Mouse (Mus musculus) cerebral cortex, adult 2 months (tissue): ENCODE data around the gene Fam107a.

Source experiments
- WGBS: fragments of 180-500 bp; shearing (Covaris S2); methylation state at CpG from one replicate; pipeline ENCODE4 v1.1.7; 2018; 5-methylcytosine and 5-hydroxymethylcytosine counted together

Gene Fam107a

DNA sequence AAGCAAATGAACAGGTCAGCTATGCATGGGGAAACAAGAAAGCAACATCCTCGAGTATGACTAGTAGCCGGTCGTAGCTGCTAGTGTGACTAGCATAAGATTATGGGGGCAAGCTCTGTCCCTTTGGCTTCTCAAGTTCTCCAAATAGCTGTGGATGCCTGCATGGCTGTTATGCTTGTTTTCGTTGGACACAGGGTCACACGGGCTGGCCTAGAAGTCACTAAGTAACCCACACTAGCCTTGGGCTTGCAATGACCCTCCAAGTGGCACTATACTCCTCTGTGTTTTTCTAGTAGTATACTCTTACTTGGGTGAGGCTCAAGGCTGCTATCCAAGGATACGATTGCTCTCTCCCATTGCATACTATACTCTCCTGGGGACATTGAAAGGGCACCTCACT lies 2.7 kb downstream of the Fam107a start:
- WGBS: 84% methylated on average over 6 of the region's 6 CpGs

DNA sequence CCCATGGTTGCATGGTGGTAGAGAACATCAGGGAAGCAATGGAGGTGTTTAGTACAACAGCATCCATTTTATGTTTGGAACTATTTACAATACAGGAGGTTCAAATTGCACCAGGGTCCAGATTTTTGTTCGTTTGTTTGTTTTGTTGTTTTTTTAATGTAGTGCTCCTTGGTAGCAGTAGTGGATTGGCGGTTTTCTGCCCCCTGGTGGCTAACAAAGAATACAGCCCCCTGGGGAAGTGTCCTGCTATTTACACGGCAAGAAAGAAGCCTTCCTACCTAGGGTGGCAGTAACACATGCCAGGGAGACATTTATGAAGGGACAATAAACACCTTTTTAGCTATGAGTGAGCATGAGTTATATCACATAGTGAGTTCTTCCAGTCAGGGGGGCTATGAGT lies 3.3 kb downstream of the Fam107a start:
- 36% methylated on average over 3 of the region's 3 CpGs for WGBS

DNA sequence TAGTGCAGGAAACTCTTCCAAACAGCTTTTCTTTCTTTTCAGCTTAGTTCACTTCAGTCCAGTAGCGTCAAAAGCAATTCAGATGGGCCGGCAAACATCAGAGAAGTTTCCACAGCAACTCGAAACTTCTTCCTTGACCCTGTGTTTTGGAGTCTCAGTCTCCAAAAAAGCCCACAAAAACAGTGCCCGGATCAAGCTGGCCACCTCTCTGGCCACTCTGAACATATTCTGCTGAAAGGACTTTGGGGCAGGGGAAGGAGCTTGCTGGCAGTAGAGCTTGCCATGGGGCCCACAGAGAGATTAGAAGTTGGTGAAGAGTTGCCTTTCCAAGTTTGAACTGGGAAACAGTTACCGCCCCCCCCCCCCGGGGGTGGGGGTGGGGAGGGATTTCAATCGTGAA lies 3.9 kb downstream of the Fam107a start:
- 43% methylated on average over 7 of the region's 7 CpGs for WGBS

DNA sequence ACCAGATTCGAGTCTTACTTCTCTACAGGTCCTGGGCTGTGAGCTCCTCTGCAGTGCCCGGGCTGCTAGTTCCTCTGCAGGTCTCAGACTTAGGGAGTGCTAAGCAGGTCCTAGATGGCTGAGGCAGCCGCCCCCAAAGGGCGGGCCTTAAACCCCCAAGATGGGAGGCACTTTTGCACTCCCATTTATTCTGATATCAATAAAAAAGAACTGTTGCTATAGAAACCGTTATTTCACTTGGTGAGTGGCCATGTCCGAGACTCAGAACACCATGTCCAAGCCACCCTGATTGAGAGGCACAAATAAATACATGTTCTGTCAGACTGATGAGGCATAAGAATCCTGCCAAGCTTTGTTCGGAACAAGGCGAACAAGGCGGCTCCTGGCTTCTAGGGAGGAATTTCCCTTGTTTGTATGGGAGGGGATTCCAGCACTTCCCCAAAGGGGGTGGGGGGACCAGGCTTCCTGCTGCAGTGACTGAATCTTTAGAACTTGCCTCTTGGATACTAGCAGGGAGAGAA lies 8.1 kb downstream of the Fam107a start:
- 29% methylated on average over 9 of the region's 9 CpGs for WGBS

DNA sequence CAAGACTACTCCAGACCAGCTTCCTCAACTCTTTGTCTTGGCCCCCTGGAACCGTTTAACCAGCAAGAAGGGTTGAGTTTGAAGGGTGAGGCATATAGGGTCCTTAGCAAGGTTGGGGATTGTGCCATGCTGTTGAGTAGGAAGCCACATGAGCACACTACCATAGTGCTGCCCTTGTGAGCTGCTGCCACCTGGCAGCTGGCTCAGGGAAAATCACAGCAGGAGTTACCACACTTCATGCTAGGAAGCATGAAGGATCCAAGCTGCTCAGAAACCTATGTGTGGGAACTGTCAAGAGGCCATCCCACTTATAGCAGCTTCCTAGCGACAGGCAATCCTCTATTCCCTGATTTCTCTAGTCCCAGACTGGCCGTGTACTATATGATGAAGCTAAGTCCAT lies 9.2 kb downstream of the Fam107a start:
- 70% methylated on average over 3 of the region's 3 CpGs for WGBS

DNA sequence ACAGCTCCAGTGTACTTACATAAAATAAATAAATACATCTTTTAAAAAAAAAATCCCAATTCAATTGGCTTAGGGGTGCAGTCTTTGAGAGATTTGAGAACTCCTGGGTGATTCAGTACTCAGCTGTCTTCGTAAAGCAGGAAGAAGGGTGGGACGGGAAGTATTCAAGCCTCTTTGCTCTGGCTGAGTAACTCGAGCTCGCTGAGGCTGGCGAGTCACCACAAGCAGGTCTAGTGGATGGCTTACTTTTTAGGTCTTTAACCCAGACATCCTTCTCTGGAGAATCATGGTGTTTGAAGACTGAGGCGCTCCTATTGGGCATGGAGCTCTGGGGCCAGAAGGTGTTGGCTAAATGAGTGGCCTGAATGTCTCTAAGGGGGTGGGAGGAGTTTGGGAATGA lies 10.9 kb downstream of the Fam107a start:
- 79% methylated on average over 6 of the region's 6 CpGs for WGBS

DNA sequence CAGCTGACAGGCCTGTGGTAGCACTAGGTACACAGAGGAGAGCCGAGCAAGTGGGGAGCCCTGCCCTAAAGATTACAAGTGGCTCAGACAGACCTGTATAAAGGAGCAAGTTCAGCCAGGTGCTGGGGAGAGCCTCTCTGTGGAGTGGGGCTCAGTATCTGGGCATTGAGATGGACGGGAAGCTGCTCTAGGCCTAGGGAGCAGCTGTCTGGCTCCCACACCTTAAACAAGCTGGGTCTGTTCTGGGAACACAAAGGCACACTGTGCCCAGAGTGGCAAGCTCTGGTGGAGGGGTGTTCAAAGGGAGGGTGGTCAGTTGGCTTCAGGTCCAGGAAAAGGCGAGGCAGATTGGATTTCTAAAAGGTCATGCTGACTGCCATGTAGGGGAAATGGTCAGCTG lies 12.8 kb downstream of the Fam107a start:
- 50% methylated on average over 3 of the region's 3 CpGs for WGBS

DNA sequence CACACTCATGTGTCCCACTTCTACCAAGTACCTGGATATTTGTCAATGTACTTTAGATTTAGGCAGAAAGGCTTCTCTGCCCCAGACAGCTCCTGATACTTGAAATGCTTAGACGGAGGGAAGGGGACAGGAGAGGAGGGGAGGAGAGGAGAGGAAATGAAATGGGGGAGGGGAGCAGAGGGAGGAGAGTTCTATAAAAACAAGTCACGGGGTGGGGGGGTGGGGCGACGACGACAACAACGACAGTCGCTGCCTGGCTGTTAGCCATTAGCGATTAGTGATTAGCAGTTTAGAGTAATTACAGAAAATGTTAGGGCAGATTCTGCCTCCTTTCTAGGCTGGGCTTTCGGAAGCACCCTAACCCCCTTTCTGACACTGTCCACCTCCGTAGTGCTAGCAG lies 15.1 kb downstream of the Fam107a start:
- 41% methylated on average over 10 of the region's 10 CpGs for WGBS

DNA sequence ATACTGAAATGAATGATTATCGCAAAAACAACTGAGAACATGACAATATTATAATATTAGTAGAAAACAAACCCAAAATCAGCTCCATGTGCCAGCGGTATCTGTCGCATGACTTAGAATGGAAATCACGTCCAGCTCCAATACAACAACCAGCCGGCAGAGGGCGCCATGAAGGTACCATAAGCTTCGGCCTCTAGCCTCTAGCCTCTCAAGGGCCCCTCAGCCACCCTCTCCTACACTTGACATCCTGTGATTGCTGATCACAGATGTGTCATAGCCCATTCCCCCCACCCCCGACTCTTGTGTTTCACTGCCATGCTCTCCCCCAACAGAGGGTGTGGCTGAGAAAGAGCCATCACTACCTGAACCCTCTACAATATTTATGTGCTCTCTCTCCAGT lies 17.5 kb downstream of the Fam107a start:
- WGBS: 37% methylated on average over 8 of the region's 8 CpGs

DNA sequence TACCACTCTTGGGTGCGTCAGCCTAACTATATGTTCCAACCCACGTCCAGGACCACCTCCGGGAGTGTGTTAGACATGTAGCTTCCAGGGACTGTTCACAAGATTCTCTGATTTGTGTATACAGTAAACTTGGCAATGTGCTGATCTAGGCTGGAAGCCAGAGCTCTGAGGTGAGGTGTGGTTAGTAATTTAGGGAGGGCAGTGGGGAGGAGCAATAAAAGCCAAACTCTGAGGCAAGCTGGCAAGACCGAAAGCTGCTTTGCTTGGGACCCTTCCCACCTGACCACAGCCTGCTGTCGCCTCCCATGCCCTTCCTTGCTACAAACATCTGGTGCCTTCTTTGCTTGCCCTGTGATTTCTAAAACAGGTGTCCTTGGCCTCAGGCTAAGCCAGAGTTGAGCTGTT lies 19.9 kb downstream of the Fam107a start:
- WGBS: 64% methylated on average over 5 of the region's 5 CpGs

DNA sequence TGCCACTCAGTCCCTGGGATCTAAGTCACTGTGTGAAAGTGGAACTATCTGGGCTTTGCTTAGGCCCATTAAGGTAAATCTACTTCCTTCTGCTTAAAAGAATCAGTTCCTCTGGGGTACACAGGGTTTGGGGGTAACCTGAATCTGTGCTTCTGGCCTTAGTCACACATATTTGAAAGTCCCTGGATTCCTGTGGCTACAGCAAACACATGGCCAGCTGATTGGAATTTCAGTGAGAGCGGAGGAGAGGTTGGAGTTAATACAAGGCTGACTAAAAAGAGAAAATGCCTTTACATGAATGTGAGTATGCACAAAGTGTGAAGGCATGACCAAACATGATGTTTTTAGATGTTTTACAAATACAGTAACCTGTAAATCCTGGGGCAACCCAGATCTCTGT lies 23.6 kb downstream of the Fam107a start:
- WGBS: 94% methylated on average over 1 of the region's 1 CpGs

DNA sequence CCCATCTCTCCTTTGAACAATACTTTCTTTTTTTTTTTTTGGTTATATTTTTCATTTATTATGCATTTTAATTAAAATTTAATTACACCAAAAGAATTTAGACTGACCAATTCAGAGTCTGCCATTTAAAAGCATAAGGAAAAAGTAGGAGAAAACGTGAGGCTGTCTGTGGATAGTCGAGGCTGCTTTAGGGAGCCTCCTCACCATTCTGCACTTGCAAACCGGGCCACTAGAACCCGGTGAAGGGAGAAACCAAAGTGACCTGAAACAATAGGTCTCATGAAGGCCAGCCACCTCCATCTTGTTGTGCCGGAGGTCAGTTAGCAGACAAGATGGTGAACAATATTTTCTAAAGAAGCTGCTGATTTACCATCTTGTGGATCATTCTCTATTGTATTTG lies 31.2 kb downstream of the Fam107a start:
- WGBS: 83% methylated on average over 5 of the region's 5 CpGs

DNA sequence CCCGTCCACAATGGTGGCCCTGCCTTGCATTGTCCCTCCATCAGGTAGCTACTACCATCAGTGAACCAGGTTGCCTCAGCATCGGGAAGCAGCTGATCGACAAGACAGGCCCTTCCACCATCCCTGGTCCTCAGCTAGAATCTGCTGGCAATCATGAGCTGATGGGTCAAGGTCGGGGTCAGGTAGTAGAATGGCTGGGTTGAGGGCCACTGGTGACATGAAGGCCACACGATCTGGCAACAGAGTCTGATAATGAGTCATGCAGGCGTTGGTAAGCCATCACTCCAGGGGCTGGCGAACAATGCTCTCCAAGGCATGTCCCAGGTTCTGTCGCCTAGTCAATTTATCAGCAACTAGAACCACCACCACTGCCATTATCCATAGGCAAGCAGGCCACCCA lies 46.5 kb downstream of the Fam107a start:
- WGBS: 91% methylated on average over 8 of the region's 8 CpGs

DNA sequence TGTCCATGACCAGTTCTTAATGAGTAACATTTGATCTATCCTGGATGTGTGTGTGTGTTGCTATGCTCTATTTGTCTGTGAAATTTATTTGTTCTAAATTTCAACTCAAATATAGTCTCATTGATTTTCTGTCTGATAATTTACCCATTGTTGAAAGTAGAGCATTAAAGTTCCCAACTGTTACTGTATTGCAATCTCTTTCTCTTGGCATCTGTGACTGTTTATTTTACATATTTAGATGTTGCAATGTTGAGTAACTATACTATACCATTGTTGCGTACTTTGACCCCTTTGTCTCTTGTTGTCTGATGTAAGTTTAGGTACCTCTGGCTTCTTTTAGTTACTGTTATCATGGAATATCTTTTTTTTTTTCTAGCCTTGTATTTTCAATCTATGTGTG lies 53.4 kb downstream of the Fam107a start:
- 97% methylated on average over 1 of the region's 1 CpGs for WGBS

DNA sequence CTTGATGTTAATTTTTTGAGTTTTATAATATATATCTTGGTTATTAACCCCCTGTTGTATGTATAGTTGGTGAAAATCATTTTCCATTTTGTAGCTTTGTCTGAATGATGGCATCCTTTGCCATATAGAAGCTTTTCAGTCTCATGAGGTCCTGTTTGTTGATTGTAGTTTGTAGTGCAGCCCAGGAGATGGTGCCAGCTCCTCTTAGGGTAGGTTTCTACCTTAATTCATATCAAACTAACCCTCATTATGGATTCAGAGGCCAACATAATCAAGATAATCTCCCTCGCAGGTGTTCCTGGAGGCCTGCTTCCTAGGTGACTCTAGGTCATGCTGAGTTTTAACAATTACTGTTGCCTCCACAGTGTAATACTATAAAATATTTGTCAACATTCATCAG lies 55.6 kb downstream of the Fam107a start:
- 68% methylated on average over 1 of the region's 1 CpGs for WGBS

DNA sequence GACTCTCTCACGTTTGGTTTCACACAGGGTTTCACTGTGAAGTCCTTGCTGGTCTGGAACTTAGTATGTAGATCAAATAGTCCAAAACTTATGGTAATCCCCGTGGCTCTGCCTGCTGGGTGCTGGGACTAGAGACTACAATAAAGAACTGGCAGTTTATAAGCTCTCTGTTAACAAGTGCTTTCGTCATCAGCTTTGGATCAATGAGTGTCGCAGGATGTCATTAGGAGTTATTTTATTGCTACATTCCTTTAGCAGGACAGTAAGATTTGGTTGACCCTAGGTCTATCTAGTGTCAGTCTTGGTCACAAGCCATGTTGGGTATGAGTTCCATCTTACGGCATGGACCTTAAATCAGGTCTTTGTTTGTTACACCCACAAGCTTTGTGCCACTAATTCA lies 57.6 kb downstream of the Fam107a start:
- 88% methylated on average over 5 of the region's 5 CpGs for WGBS

DNA sequence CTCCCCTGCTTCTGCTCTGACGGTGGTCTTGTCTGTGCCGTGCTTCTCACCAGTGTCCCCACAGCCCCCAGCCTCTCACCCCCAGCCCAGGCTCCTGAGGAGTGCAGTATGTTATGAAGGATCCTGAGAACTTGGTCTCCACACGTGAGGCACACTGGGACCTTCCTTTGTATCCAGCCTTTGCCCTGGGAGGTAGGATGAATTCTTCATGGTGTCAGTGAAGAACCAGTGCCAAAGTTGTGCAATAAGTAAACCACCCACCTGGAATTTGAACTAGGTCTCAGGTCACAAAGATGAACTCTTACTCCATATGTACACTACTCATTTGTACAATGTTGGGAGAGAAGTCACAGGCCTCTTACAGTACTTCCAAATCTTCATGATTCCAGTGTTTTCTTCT lies 58.7 kb downstream of the Fam107a start, which contains the start of gene Acox2:
TSS of gene Acox2 (minus strand) at position 188 of the 400 bp plus-strand sequence.
- 94% methylated on average over 3 of the region's 3 CpGs for WGBS

DNA sequence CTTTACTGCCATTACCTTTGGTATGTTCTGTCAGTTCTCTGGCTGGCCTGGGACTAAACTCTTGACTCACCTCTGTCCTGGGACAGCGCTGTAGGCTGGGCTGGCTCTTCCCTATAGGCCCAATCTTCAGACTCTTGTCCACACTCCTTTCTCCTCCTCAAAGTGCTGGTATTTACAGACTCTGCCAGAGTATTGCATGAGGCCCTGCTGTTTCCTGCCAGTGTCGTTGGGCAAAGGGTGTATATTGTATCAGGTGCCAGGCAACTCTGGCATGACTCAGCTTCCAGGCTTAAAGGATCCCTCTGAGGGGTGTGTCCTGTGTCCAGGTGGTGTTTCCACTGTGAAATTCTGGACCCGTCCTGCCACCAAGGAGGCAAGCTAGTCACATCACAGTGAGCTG lies 59.1 kb downstream of the Fam107a start:
- 82% methylated on average over 3 of the region's 3 CpGs for WGBS

DNA sequence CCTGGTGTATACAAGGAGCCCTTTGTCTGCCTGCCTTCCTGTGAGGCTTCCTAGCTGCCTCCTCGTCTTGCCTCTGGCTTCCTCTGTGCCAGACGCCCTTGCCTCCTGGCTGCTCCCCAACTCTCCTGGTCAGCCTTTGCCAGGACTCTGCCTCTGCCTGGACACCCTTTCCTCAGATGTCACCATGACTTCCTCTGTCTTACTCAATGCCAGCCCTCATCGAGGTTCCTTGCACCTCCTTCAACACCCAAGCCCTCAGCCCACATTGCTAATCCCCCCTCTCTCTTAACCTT lies 59.5 kb downstream of the Fam107a start:
- WGBS: 63% methylated on average over 3 of the region's 3 CpGs

DNA sequence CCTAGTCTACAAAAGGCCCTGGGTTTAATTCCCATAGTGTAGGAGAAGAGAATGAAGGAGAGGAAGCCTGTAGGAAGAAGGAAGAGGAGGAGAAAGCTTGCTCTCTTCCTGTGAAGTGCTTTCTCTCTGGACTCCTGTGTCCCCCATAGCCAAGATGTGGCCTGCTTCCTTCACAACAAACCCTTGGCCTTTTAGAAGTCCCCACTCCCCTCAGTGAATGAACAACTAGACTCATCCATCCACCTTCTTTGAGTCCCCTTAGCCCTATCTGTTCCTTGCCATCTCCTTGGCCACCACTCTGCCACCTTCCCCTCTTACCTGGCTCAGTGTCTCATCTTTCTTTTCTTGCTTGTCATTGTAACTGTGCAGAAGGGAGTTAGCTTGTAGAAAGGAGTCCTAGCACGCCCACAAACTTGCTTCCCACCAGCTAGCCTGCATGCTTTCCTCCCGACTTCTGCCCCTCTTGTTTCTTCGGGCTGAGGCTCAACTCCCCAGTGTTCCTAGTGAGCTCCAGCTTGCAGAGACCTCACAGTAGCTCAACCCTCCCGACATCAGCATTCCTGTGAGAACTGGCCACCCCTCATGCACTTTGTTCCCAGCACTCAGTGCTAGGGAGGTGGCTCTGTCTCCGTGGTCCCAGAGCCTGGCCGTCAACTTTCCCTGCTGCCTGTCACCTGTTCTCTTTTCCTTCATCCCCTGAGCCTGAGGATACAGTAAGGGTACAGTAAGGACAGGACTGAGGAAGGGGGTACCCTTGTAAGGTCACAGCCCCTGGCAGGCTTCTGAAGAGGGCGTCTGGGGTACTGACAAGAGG lies 60.1 kb downstream of the Fam107a start:
- WGBS: 62% methylated on average over 7 of the region's 7 CpGs

DNA sequence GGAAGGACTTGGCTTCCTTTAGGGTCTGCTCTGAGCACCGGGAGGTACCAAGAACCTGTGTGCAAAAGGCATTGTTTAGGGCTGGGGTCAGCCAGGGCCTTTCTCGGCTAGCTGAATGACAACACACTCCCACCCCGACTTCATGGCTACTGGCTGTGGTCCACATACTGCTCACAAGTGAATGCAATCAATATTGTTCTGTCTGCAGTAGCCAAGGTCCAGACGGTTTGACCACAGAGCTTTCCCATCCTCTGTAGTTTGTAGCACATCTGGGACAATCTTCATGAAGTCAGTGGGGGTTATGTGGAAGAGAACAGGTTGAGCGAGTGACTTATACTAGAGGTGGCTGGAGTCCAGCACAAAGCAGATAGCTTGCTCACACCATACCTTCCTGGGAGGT lies 60.9 kb downstream of the Fam107a start:
- 81% methylated on average over 5 of the region's 5 CpGs for WGBS

DNA sequence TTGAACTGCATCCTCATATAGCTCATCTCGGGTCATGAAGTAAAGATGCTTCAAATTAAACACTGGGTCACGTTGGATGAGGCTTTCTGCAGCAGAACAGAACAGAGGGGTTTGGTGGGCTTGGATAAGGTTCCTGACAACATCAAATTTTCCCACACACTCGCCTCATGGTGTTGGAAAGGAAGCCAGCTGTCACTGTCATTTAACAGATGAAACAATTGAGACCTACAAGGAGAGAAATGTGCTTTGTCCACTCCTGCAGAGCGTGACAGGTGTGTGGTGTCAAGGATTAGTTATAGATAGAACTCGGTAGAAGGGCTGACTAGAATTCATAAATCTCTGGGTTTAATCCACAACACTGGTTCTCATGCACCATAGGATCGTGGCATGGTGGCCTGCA lies 61.8 kb downstream of the Fam107a start:
- 87% methylated on average over 6 of the region's 6 CpGs for WGBS

DNA sequence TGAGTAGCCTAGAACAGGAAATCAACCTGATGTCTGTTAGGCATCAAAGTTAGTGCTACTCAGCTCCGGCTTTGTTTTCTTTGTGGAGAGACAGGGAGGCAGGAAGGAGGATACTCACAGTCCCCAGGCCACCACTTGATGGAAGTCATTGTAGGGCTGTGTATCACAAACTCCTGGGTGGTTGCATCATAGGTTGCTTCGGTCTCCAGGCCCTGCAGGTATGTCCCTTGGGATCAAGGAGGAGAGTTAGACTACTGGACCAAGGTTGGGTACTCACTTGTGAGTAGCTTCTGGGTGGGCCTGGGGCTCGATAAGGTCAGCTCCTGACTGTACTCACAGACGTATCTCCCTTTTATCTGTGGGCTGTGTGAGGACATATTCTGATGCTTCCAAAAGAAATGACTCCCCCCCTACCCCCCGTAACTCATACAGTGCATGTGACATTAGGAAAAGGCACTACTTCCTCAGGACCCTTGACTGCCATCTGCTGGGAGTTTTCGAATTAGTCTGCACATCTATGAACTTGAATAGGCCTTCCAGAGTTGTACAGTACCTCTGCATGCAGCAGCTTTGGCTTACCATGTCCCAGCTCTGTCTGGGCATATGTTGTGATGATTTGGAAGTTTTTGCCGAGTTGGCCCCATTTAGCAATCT lies 62.6 kb downstream of the Fam107a start:
- WGBS: 59% methylated on average over 7 of the region's 7 CpGs
